Mouse (Mus musculus): ENCODE results near the gene Vapb. TPM values are rescaled to one million over a fixed set of nuclear protein-coding genes. Genes with fewer than 3 reads are reported as not detected.
A peak's percentile ranks its signal among the peaks of the same experiment; 100 is the strongest.

Gene Vapb
- polyA plus RNA-seq, 1 experiment from 2014 or later, result 8.8 TPM

GRCm38 (mm10) chr2:173794018-173794417 is 56.7 kb downstream of the Vapb start:
- DNase-seq (no peak), ATAC-seq (ENCODE audit: insufficient read depth) (no peak)
- no peak overlapping the region for H3K9ac ChIP-seq
- H3K4me2 ChIP-seq, result no peak overlapping the region
- no peaks in the 10 kb centered on the region for H3K9me3 ChIP-seq (ENCODE audit: low read depth, low read length)
- 89% methylated on average over 12 of the region's 12 CpGs for WGBS
- H3K4me3 ChIP-seq (ENCODE audit: low read depth, low read length), result no peak overlapping the region
- H3K4me1 ChIP-seq (ENCODE audit: insufficient read depth), result 0 out of 2 replicates have a peak, but pooled peaks cover 3% of the 10 kb centered on the region
- H3K27ac ChIP-seq (ENCODE audit: low read depth), result no peak overlapping the region
- no peaks in the 10 kb centered on the region for H3K36me3 ChIP-seq (ENCODE audit: insufficient read depth)
- no peaks in the 10 kb centered on the region for H3K27me3 ChIP-seq (ENCODE audit: insufficient read depth, low read length)
- TF ChIP-seq CTCF (IDR thresholded peaks at IDR 0.05; ENCODE audit: low read depth), result no peak

GRCm38 (mm10) chr2:173794531-173795510 is 57.5 kb downstream of the Vapb start:
- no peak for ATAC-seq (ENCODE audit: insufficient read depth)

DNA sequence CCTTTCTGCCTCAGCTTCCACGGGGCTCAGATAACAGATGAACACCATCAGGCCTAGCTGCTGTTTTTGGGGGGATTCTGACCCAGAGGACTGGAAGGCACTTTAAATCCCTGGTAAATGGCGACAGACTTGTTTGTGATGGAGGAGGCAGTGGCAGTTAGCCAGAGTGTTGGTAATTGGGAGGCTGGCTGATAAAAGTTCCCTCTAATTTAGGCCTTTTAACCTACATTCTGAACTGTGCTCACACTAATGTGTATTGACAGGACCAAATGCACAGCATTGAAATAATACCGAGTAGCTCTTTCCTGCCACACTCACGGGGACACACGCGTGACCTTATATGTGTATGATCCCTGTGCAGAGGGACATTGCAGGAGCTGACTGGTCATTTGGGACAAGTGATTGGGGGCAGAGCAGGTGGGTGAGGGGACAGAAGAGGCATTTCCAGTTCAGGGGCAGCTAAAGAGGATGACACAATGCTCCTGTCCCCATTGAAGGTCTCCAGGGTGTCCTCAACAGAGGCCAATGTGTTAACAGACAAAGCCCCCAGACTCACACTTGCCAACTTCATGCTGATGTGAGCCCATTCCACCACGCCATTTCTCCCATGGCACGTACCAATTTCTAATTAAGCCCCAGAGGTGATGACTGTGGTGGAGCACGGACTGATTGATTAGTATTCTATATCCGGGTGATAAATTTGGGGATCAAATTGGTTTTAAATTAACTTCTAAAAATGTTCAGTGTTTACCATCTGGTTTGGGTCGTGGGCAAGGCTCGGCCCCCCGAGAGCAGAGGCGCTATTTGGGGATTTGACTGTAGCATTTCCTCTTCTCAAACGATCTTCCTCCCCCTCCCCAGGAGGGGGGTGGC is 58.7 kb downstream of the Vapb start:
- Histone ChIP-seq H3K27ac (ENCODE audit: low read depth) (no peak overlapping the region), H3K9ac (no peak overlapping the region), H3K4me2 (no peak overlapping the region), H3K9me3 (ENCODE audit: low read depth, low read length) (no peaks in the 10 kb centered on the region), H3K36me3 (ENCODE audit: insufficient read depth) (no peaks in the 10 kb centered on the region), H3K27me3 (ENCODE audit: insufficient read depth, low read length) (no peaks in the 10 kb centered on the region), H3K4me3 (ENCODE audit: low read depth, low read length) (no peak overlapping the region), H3K4me1 (ENCODE audit: insufficient read depth) (no peaks in the 10 kb centered on the region)
- WGBS, result 70% methylated on average over 15 of the region's 15 CpGs
- DNase-seq (no peak), ATAC-seq (ENCODE audit: insufficient read depth) (no peak)
- TF ChIP-seq CTCF (IDR thresholded peaks at IDR 0.05; ENCODE audit: low read depth), result no peak

More at GRCm38 (mm10) chr2:173794531-173795510, 57.5 kb downstream of the Vapb start:
- H3K4me2 ChIP-seq, result no peak overlapping the region
- WGBS, result 65% methylated on average over 21 of the region's 21 CpGs
- no peaks in the 10 kb centered on the region for H3K27me3 ChIP-seq (ENCODE audit: insufficient read depth, low read length)
- H3K9ac ChIP-seq, result no peak overlapping the region
- H3K4me1 ChIP-seq (ENCODE audit: insufficient read depth), result 0 out of 2 replicates have a peak, but pooled peaks cover 3% of the 10 kb centered on the region
- no peak for TF ChIP-seq CTCF (IDR thresholded peaks at IDR 0.05; ENCODE audit: low read depth)
- H3K9me3 ChIP-seq (ENCODE audit: low read depth, low read length), result no peaks in the 10 kb centered on the region
- DNase-seq, result peak; percentile 43
- H3K4me3 ChIP-seq (ENCODE audit: low read depth, low read length), result no peak overlapping the region
- no peak overlapping the region for H3K27ac ChIP-seq (ENCODE audit: low read depth)
- no peaks in the 10 kb centered on the region for H3K36me3 ChIP-seq (ENCODE audit: insufficient read depth)

DNA sequence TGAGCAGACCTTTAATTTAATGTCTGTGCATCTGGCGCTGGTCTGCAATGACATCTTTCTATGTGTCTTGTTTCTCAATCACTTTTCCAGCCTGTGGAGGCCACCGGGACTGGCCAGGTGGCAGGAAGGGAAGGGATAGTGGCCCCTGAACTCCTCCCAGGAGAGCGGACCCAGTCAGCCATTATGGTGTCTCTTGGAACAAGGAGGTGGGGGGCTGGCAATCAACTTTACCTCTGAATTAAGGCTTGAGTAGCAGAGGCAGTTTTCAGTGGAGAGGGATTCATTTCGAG is 59.3 kb downstream of the Vapb start:
- no peak for TF ChIP-seq CTCF (IDR thresholded peaks at IDR 0.05; ENCODE audit: low read depth)
- Histone ChIP-seq H3K36me3 (ENCODE audit: insufficient read depth) (no peaks in the 10 kb centered on the region), H3K27ac (ENCODE audit: low read depth) (no peak overlapping the region), H3K4me3 (ENCODE audit: low read depth, low read length) (no peak overlapping the region), H3K4me1 (ENCODE audit: insufficient read depth) (0 out of 2 replicates have a peak, but pooled peaks cover 4% of the 10 kb centered on the region), H3K4me2 (no peak overlapping the region), H3K9me3 (ENCODE audit: low read depth, low read length) (no peaks in the 10 kb centered on the region), H3K9ac (no peak overlapping the region), H3K27me3 (ENCODE audit: insufficient read depth, low read length) (no peaks in the 10 kb centered on the region)
- WGBS, result 55% methylated on average over 4 of the region's 4 CpGs
- ATAC-seq (ENCODE audit: insufficient read depth) (no peak), DNase-seq (no peak)

DNA sequence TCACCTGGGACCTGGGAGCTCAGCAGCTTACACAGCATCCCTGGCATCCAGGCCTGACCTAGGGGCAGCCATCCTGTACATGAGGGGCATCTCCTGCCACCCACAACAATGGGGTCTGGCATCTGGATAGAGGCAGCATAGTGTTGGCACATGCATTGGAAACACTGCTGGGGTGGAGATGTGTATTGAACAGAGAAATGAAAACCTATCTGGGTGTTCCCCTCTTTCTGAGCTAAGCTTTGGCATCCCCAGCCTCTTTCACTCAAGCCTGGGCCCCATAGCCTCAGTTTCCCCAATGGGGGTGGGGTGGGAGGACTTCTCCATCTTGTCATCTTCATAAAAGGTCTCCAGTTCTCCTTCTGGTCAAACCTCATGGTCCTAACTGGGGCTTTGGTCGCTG is 62.2 kb downstream of the Vapb start:
- no peak for TF ChIP-seq CTCF (IDR thresholded peaks at IDR 0.05; ENCODE audit: low read depth)
- no peaks in the 10 kb centered on the region for H3K9me3 ChIP-seq (ENCODE audit: low read depth, low read length)
- 0 out of 2 replicates have a peak, but pooled peaks cover 4% of the 10 kb centered on the region for H3K4me1 ChIP-seq (ENCODE audit: insufficient read depth)
- no peaks in the 10 kb centered on the region for H3K27me3 ChIP-seq (ENCODE audit: insufficient read depth, low read length)
- DNase-seq, result no peak
- no peak overlapping the region for H3K27ac ChIP-seq (ENCODE audit: low read depth)
- ATAC-seq (ENCODE audit: insufficient read depth), result no peak
- H3K4me2 ChIP-seq, result no peak overlapping the region
- 71% methylated on average over 1 of the region's 1 CpGs for WGBS
- no peak overlapping the region for H3K4me3 ChIP-seq (ENCODE audit: low read depth, low read length)
- no peaks in the 10 kb centered on the region for H3K36me3 ChIP-seq (ENCODE audit: insufficient read depth)
- H3K9ac ChIP-seq, result no peak overlapping the region

DNA sequence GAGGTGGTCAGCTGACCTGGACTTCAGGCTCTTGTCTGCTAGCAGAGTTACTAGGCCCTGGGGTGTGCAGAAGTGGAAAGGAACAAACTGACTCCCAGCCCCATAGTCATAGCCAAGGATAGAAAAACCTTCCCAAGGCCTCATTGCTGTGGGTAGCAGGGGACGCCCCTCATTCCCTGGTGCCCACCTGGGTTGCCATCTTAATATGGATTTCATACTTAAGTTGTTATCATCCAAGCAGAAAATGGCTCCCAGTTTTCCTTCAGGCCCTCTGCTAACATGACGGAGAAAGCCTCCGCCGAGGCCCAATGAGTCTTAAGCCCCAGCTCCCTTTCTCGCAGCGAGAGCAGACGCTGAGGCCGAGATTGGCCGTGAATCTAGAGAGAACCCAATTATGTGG is 63.3 kb downstream of the Vapb start:
- Histone ChIP-seq H3K9me3 (ENCODE audit: low read depth, low read length) (no peaks in the 10 kb centered on the region), H3K4me2 (no peak overlapping the region), H3K4me3 (ENCODE audit: low read depth, low read length) (no peak overlapping the region), H3K27ac (ENCODE audit: low read depth) (no peak overlapping the region), H3K27me3 (ENCODE audit: insufficient read depth, low read length) (no peaks in the 10 kb centered on the region), H3K4me1 (ENCODE audit: insufficient read depth) (0 out of 2 replicates have a peak, but pooled peaks cover 4% of the 10 kb centered on the region), H3K9ac (no peak overlapping the region), H3K36me3 (ENCODE audit: insufficient read depth) (no peaks in the 10 kb centered on the region)
- no peak for ATAC-seq (ENCODE audit: insufficient read depth)
- no peak for DNase-seq
- no peak for TF ChIP-seq CTCF (IDR thresholded peaks at IDR 0.05; ENCODE audit: low read depth)
- 86% methylated on average over 9 of the region's 9 CpGs for WGBS

Measured in lung, embryonic 14.5 days (tissue).